ENCODE assay signal across 27 mouse cellular contexts in genomic region chr15:92046042-92046441, GRCm38 (mm10). TPM values are rescaled to one million over a fixed set of nuclear protein-coding genes. Genes with fewer than 3 reads are reported as not detected.
DNase-seq lines count a peak whose midpoint lies in the region; ATAC-seq lines count a peak whose summit lies in the region.
"Had no signal": no experiment of that assay in that cellular context is flagged by ENCODE, and none has a peak within 500 bp of the region (broad histone marks: within the 10 kb centered on the region; RNA-seq: fewer than 3 reads in every experiment).

No protein-coding gene starts in this region.

- H3K27me3 ChIP-seq in limb, embryonic 10.5 days (ENCODE audit: low read depth, poor library complexity, severe bottlenecking): 0 out of 2 replicates have a peak, but pooled peaks cover 11% of the 10 kb centered on the region
- H3K27me3 ChIP-seq: CH12.LX; hindbrain, embryonic 15.5 days had no signal

- ATAC-seq in CD4-positive, CD25-positive, alpha-beta regulatory T cell, adult 4 months: no peak
- ATAC-seq: intestine, embryonic 15.5 days; midbrain, embryonic 13.5 days; Patski had no signal

- peaks cover 5% of the 10 kb centered on the region; the same call in 1 of the 2 replicates for H3K4me1 ChIP-seq in limb, embryonic 10.5 days
- H3K4me1 ChIP-seq: embryonic facial prominence, embryonic 12.5 days; forebrain, embryonic 12.5 days; heart, embryonic 10.5 days; liver, embryonic 13.5 days; midbrain, embryonic 13.5 days had no signal

- no peaks in the 10 kb centered on the region for H3K9me3 ChIP-seq in limb, embryonic 10.5 days (replicated peaks)
- H3K9me3 ChIP-seq: forebrain, embryonic 12.5 days; heart, embryonic 10.5 days; hindbrain, embryonic 15.5 days; intestine, embryonic 15.5 days; liver, embryonic 13.5 days; midbrain, embryonic 13.5 days had no signal

- 84% methylated on average over 8 of the region's 8 CpGs for WGBS in limb, embryonic 10.5 days

- no peak overlapping the region for H3K4me3 ChIP-seq in limb, embryonic 10.5 days
- H3K4me3 ChIP-seq: embryonic facial prominence, embryonic 12.5 days; forebrain, embryonic 12.5 days; heart, embryonic 10.5 days; hindbrain, embryonic 15.5 days; intestine, embryonic 15.5 days; layer of hippocampus, adult 2 months; liver, embryonic 13.5 days; midbrain, embryonic 13.5 days had no signal

- no peaks in the 10 kb centered on the region for H3K36me3 ChIP-seq in limb, embryonic 10.5 days
- H3K36me3 ChIP-seq: embryonic facial prominence, embryonic 12.5 days; forebrain, embryonic 12.5 days; G1E; heart, embryonic 10.5 days; hindbrain, embryonic 15.5 days; intestine, embryonic 15.5 days; liver, embryonic 13.5 days; midbrain, embryonic 13.5 days had no signal

- no peak overlapping the region for H3K27ac ChIP-seq in limb, embryonic 10.5 days
- H3K27ac ChIP-seq: embryonic facial prominence, embryonic 12.5 days; forebrain, embryonic 12.5 days; heart, embryonic 10.5 days; hindbrain, embryonic 15.5 days; intestine, embryonic 15.5 days; layer of hippocampus, adult 2 months; liver, embryonic 13.5 days; midbrain, embryonic 13.5 days; stomach, postnatal 0 days had no signal

- peak; percentile 10 for DNase-seq in right cerebral cortex, postnatal 14 days
- DNase-seq in right cerebral cortex, postnatal 25 days: no peak
- peak; percentile 64 for DNase-seq in cerebellum, adult 8-10 months
- peak; percentile 75 to 83 for DNase-seq in cerebellum, postnatal 36 days
- DNase-seq in limb, embryonic 10.5 days (ENCODE audit: low spot score): no peak
- no peak for DNase-seq in embryo, embryonic 11 days
- DNase-seq: adrenal gland, postnatal 36 days; gastrocnemius, postnatal 10 days; heart, postnatal 4 days; kidney, adult 8-10 months; kidney, postnatal 10 days; liver, embryonic 13.5 days; lung, adult 2 months; lung, postnatal 14 days; thymus, adult 2 months had no signal

RNA-seq across cellular contexts. Expression of gene Cntn1, which starts 4.9 kb away (rescaled TPM):
- polyA plus RNA-seq in limb, embryonic 10.5 days (2016; fragmentation: Nextera tagmentation; extraction: Ambion mirVana): 0.20 and 0.21 TPM in 2 replicates
- not detected for polyA plus RNA-seq in CD4-positive, CD25-positive, alpha-beta regulatory T cell, adult 4 months (2017; shearing (Covaris generic))
- polyA plus RNA-seq: G1E, Patski had no signal

Comparison
In these comparisons a context has a peak if more than half of its experiments do, and no peak if none do; other contexts are left out.
1. DNase-seq: peak in right cerebral cortex, postnatal 14 days (single experiment), cerebellum, adult 8-10 months (single experiment) and cerebellum, postnatal 36 days (2 of 2); none in right cerebral cortex, postnatal 25 days (single experiment), limb, embryonic 10.5 days (single experiment) and embryo, embryonic 11 days (single experiment).